Mouse (Mus musculus): Measurements from ENCODE around the gene Actr8.

Actr8 gene

DNA sequence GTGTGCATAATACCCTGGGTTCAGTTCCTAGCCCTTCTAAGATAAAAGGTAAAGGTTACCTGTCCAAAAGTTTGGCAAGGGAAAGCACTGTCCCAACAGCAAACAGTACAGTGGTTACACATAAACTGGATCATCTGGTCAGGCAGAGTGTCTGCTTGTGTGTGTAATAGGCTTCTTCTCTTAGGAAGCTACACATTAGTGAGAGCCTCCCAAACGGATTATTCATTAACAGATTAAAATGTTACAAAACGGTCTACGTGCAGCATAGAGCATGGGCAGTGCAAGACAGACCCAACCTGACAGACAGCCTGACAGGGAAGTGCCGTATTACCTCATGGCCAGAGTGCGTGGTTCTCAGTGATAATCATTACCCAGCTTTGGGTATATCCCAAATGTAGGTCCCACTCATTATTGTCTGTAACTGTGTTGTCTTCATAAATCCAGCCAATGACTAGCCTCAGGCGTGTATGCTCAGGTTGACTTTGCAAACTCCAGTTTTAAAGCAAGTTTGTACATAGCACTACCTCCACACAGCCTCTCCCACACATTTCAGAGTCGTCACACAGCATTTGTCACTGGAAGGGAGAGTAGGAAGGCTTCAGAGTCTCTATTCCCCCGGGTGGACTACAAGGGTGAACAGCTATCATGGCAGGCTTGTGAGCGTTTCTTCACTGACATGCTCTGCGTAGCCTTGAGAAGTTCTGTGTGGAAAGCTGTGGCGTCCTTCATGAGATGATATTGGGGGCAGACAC is 18.0 kb downstream of the Actr8 start:
- DNase-seq (ENCODE audit: low read depth): no peak

DNA sequence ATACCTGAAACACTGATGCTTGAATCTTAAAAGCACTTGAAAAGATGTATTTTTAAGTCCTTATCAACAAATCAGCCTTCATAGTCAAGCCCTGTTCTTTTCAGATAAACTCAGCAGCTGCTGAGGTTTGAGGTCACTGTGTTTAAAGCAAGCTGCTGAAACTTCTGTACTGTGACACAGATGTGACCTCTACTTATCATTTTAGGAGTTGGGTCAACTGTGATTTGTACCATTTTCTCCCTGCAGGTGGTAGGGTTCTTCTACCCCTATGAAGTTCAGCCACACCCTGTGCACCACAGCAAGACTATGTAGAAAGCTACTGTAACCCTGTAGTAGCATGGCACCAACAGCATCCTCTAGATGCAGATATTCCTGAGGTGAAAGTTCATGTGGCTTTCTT is 19.2 kb downstream of the Actr8 start:
- DNase-seq (ENCODE audit: low read depth): no peak

DNA sequence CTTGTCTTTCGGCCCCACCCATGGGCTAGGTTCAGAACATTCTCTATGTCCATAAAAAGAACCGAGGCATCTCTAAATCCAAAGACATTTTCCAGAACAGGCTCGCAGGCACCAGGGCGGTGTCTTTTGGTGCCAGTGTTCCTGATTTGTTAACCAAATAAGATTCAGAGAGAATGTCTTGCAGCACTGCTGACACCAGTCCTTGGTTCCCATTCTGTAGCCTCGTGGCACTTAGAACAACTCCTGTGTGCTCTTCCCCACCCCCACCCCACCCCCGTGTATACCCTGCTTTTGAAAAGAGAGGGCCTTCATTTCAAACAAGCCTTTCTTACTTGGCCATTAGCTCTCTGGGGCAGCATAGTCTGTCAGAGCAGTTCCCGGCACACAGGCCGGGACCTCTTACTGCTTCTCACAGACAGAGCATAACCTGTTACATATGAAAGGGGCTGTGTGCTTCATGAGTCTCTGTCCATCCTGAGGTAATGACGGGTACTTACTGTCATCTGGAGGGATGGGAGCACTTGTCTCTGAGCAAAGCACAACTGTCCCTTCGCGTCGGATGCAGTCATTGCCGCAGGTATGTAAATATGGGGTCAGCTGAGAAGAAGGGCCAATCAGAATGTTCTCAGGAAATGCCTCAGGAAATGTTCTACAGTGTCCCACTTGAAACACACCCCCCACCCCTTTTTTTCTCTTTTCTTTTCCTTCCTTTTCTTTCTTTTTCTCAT is 20.8 kb downstream of the Actr8 start:
- no peak for DNase-seq (ENCODE audit: low read depth)

DNA sequence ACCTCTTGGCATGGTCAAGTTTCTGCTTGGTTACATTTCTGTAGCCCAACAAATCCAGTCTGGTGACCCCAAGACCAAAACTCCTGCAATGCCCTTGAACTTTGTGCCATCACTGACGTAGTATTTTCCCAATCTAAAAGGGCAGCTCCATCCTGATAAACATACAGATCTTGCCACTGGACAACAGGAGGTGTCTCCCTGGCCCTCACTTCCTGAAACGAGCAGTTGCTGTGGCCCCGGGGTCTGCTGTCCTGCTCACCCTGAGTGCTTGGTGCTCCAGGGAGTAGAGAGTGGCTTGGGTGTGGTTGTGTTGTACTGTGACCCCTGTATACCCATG is 21.3 kb downstream of the Actr8 start:
- no peak for DNase-seq (ENCODE audit: low read depth)

DNA sequence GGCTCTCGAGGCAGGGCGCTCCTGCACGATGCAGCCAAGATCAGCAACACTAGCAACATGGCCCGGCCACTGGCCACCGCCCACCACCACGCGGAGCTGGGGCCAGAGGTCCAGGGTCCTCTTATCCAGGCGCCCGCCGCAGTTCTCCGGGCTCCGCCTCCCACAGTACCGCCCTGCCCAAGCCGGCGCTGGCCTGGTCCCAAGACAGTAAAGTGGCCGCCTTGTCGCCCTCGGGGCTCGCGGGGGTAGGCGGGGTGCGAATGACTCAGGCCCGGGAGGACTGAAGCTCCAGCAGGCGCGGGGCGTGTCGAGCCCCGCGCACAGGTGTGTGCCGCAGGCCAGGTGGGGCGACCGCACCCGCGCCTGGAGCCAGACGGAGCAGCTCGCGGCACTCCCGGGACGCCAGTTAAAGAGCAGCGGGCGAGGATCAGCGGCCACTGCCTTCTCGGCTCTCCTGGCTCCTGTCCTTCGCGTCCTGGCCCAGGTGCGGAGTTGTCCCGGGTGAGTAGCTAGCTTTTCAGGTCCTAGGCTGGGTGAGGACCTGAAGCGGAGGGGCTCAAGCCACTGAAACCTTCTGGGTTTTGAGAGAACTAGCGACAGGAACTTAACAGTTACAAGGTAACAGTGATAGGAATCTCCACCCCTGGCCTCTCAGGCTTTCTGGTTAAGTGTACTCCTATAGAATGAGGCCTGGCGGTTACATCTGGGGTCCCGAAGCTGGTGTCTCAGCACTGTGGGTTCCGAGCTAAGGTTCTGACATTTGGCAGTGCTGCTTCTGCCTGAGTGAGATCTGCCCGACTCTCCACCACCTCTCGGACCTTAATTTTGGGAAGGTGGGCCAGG is 30.8 kb downstream of the Actr8 start, which contains the start of the genes Il17rb and Chdh:
Il17rb (minus strand) TSS at position 164 of the 843 bp plus-strand sequence.
Chdh (plus strand) TSS at position 291 of the 843 bp plus-strand sequence.
- DNase-seq (ENCODE audit: low read depth): no peak

DNA sequence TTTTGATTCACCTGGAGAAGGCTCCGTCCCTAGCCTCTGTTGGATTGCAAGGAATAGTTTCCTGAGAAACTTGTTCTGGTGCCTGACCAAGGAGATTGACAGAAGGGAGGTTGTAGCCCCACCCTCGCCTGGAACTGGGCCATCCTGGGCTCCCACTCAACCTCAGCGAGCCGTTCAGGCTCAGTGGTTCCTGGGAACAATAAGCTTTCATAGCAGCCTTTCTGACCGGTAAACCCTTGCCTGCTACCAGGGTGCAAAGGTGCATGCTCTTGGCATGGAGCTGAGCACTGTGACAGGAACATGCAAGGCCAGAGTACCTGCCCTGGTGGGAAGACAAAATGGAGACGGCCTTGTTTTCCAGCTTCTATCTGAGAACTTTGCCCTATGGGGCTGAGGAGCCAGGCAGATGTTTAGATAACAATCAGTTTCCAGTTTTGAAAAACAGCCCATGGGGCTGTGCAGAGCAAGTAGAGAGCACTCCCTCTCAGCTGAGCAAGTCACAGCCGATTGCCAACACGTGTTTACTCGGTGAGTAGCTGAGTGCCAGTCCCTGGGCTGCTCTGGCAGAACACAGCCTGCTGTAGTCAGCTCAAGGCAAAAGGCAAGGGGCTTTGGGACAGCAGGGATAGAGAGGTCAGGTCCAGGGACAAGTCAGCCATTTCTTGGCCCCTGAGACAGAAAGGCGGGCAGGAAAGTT is 31.9 kb downstream of the Actr8 start:
- no peak for DNase-seq (ENCODE audit: low read depth)

DNA sequence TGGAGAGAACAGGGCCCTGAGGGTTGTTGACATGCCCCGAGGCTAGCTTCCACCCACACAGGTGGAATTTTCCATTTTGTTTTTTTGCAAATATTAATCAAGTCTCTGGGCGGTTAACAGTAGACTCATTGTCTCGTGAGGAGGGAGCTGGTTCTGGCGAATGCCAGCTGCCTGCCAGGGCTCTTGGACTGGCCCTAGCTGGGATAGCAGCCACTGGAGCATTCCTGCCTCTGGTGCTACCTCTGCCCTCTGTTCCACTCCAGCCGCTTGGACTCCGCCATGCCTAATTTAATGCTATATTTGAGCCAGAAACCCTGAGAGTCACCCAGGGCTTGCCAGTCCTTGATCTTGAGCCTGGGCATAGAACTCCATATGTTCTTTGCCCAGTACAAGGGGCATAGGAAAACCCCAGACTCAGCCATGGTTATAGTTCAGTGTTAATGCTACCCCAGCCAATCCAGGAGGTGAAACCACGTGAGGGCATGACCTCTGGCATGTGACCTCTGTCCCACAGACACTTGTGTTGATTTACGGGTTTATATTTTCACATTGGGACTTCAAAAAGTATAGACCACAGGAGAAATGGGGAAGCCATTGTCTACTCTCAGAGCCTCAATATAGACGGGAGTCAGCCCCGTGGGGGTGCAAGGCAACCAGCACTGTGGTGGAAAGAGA is 33.9 kb downstream of the Actr8 start:
- DNase-seq (ENCODE audit: low read depth): no peak

DNA sequence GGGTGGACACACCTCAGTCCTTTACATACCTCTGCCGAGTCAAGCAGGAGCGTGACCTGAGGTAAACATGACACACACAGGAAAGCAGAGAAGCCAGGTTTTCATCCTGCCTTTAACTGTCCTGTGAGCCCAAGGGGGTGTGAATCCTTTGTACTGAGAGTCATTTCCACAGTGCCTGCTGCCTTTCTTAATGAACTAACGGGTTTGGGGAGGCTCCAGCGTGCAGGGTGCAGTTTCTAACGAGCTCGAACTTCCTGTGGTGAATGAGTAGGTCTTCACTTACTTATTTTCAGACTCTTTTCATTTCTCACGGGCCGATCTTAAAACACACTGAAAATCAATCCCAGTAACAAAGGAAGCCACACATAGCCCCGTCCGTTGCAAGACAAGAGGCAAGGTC is 36.4 kb downstream of the Actr8 start:
- DNase-seq (ENCODE audit: low read depth): no peak

DNA sequence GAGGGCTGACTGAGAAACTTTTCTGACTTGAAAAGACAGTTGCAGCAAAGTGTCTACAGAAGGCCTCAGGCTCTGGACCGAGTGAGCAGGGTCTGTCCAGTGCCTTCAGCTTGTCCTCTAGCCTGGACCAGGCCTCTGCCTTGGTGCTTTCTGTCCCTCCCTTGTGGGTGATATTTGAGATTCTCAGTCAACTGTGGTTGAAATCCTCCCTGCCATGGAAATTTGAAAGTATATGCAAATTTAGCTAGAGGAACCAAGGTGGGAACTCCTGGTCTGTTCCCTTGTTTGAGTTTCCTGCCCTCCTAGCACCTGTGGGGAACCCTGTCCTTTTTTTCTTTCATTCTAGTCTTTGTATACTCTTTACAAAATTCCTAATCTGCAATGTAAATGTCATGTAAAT is 36.9 kb downstream of the Actr8 start:
- DNase-seq (ENCODE audit: low read depth): no peak

DNA sequence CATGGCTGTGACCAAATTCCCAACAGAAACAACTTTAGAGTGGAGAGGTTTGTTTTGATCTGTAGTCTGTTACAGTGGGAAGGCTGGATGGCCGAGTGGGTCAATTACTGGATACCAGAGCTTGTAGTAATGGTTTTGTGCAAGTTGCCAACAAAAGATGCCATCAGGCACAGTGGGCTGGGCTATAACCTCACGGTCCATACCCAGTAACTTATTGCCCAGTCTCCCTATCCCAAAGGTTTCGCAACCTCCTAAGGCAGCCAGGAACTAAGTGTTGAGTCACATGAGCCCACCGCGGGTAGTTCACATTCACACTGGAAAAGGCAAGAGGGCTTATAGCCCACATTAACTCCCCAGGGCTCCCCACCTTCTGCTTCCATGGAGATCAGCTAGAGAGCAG is 38.5 kb downstream of the Actr8 start:
- DNase-seq (ENCODE audit: low read depth): no peak

DNA sequence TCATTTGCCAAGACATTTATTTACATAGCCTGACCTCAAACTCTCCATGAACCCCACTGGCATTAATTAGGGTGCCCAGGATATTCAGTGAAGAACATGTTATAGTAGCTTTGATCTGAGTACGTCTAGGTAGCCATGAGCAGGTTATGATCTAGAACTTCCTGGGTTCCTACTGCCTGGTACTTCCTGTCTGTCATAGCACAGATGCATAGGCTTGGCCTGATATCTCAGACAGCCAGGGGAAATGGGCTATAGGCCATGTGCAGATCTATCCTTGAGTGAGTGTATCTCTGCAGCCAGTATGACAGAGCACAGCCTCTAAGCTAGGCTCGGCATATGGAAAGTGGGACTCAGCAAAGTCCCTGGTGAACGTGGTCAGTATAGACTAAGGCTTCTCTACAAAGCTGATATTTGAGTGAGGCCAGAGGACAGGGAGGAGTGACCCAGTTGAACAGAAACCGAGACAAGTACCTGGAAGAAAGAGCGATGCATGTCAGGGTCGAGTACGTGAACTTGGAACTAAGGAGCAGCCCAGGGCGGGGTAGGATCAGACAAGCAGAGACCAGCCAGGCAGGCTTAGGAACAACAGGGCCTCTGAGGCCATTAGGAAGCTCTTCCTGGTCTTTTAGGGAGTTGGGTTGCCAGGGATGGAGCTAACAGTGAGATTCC is 39.8 kb downstream of the Actr8 start:
- no peak for DNase-seq (ENCODE audit: low read depth)

DNA sequence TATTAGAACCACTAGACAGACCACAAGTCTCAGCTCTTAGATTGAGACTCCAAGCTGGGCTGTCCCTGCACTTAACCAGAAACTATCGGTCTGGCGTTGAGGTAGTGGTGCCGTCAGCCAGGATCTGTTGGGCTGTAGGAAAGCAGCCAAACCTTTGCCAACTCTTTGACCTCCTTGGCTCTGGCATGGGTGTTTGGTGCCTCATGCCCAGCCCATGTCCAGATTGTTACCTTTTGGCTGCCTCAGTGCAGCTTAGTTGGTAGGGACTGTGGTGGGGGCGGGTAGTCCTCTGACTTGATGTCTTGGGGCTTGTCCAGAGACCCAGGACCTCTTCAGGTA is 40.3 kb downstream of the Actr8 start:
- no peak for DNase-seq (ENCODE audit: low read depth)

DNA sequence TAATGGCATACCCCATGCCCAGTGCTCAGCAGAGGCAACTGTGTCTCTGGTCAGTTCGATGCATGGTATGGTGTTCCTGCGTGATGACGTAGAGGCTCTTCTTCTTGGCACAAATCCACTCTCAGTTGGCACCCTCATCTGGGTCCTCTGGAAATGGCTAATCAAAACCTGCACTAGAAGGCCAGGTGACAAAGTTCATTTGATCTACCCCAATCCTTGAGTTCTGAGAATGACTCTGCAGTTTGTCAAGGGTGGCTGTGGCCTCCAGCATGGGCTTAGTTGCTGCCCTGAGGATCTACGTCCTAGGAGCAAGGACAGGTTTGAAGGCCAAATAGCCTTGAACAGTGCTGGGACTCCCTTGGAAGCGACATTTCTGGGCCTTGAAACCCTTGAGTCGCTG is 40.7 kb downstream of the Actr8 start:
- DNase-seq (ENCODE audit: low read depth): no peak

DNA sequence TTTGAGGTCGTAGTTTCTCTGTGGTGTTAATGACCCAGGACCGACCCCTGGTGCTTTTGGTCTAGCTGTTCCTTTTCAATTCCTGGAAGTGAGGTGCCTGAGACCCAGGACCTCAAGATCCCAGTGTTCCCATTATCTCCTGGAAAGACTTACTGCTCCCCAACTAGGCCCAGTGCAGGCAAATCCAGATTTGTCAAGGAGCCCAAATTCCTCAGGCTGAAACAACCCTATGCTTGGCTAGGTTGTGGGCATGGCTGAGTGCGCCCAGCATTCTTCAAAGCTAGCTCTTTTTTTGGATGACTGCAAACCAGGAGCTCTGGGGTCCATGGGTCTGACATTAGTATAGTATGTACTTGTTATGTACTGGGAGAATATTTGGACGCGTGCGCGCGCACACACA is 41.2 kb downstream of the Actr8 start:
- DNase-seq (ENCODE audit: low read depth): no peak

DNA sequence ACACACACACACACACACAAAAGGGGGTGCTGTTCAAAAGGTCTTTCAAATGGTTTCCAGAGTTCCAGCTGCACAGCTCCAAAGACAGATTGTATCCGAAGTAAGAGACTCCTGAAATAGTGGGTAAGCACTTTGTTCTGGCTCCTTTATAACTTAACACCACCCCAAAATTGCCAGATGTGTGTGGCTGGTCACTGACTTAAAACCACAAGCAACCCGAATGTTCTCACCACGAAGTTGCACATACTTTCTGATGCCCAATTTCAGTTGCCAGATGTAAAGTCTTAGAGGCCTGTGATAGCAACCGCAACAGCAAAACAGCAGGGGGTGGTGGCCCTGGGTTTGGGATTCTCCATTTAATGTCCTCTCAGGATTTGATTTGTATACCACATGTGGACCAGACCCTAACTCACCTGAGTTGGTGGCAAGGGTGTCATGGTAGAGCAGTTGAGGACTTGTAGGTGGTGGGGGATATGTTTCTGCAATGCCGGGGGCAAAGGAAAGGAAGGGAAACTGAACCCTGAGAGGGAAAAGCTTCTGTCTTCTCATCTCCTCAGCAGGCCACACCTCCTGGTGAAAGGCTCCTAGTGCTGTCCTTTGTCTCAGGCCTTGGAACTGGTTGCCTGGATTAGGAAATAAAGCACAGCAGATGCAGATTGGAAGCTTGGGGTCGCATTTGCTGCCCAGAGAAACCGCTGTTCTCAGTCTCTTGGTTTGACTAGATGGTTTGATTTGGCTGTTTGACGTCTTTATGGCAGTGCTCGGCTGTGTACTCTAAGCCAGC is 41.8 kb downstream of the Actr8 start:
- no peak for DNase-seq (ENCODE audit: low read depth)

DNA sequence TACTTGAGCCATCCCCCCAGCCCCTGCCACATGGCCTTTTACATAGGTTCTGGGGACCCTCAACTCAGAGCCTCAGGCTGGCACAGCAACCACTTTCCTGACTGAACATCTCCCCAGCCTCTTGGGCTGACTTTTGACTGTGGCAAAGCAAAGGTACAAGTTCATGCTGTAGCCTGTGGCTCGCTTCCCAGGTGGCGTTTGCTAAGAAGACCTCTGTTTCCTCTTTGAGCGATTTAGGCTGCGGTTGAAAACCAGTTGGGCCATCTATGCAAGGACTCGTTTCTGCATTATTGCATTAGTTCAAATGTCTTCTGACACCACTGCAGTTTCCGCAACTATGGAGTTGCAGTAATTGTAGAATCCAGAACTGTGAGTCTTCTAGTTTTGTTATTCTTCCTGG is 44.3 kb downstream of the Actr8 start:
- no peak for DNase-seq (ENCODE audit: low read depth)

DNA sequence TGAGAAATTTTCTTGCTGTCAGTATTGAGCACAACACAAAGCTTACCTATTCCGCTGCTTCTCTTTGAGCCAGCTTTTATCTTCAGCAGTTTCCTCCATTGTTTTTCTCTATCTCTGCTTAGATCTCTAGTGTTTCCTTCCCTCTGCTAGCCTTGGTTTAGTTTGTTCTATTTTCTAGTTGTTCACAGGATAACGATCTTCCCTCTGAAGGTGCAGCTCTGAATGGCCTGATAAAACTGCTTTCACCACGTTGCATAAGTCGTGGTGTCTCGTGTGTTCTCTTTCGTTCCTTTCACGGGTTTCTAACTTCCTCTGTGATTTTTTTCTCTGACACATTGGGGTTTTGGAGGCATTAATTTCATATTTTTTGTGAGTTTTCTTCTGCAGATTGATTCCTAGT is 46.2 kb downstream of the Actr8 start:
- no peak for DNase-seq (ENCODE audit: low read depth)

DNA sequence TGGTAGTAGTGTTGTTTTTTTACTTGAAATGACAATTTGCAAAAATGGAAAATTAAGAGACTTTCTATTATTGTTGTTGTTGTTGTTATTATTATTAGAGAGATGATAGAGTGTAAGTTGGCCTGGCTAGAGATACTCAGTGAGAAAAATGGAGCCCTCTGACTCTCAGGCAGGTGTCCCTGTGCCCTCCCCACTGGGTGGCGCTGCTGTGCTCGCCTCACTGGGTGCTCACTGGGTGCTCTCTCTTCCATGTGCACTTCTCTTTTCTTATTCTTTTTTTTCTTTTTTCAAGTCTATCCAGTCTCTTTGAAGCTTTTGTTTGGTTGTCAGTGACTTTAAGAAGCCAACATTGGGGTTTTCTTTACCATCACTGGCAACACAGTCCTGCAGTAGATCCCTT is 49.2 kb downstream of the Actr8 start:
- peak; percentile 45 for DNase-seq (ENCODE audit: low read depth)

DNA sequence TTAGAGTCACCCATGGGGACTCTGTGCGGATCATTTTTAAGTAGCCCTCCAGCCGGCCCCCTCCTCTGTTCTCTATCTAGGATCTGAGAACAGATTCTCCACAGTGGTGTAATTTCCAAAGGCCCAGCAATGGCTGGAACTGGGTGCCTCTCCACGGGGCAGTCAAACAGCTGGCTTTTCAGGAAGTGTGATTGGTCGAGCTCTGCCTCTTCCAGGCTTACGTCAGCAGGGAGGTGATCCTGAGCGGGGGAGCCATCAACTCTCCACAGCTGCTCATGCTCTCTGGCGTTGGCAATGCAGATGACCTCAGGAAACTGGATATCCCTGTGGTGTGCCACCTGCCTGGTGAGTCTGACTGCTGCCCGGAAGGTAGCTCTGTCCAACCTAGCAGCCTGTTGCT is 55.3 kb downstream of the Actr8 start:
- DNase-seq (ENCODE audit: low read depth): no peak

DNA sequence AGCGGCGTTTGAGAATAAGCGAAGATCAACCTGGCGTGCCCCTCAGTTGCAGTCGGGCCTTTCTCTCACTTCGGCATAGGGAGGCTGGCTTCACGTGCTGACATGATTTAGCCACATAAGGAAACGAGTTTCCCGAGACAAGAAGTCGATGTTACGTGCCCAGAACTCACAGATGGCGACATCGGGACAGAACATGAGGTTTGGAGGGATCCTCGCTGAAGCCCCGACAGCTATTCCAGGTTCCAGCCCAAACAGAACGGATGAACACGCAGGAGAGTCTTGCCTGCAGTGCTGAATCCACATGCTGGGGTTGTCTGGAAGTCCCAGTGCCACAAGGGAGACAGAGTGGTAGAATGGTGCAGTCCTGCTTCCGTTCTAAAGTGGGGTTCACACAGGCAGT is 60.3 kb downstream of the Actr8 start:
- no peak for DNase-seq (ENCODE audit: low read depth)

Data from c-Kit-positive CD71-negative TER-119-negative erythroid progenitor cells, embryonic 14.5 days (primary cell).